Mouse (Mus musculus): ENCODE data around the gene Coro2b.

Coro2b gene

GRCm38 (mm10) chr9:62539251-62539711, 2.4 kb upstream of the Coro2b start:
- DNase-seq (ENCODE audit: low spot score): no peak

DNA sequence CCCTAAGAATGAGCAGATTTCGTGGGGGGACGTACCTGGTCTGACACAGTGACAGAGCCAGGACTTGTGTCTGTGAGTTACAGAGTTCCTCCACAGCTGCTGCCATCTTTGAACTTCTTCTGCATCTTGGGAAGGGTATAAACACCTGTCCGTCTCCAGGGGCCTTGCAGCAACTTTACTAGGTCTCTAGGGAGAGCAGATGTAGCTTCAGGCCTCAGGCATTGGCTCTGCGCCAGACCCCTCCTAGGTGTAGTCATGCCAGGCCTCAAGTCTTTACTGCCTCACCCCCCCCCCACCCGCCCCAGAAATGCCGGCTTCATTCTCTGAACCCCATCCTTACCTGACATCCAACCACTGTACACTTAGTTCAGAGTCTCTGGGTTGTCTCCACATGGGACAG, 1.1 kb upstream of the Coro2b start:
- DNase-seq (ENCODE audit: low spot score): no peak

GRCm38 (mm10) chr9:62536119-62536654, 657 bp downstream of the Coro2b start:
- DNase-seq (ENCODE audit: low spot score): no peak

GRCm38 (mm10) chr9:62535566-62535965, 1.3 kb downstream of the Coro2b start:
- no peak for DNase-seq (ENCODE audit: low spot score)

- no peak for DNase-seq (ENCODE audit: low spot score)
Measured at GRCm38 (mm10) chr9:62534691-62535090, 2.2 kb downstream of the Coro2b start.

GRCm38 (mm10) chr9:62534158-62534557, 2.7 kb downstream of the Coro2b start:
- no peak for DNase-seq (ENCODE audit: low spot score)

GRCm38 (mm10) chr9:62532876-62533275, 4.0 kb downstream of the Coro2b start:
- no peak for DNase-seq (ENCODE audit: low spot score)

GRCm38 (mm10) chr9:62531459-62532275, 5.2 kb downstream of the Coro2b start:
- no peak for DNase-seq (ENCODE audit: low spot score)

DNA sequence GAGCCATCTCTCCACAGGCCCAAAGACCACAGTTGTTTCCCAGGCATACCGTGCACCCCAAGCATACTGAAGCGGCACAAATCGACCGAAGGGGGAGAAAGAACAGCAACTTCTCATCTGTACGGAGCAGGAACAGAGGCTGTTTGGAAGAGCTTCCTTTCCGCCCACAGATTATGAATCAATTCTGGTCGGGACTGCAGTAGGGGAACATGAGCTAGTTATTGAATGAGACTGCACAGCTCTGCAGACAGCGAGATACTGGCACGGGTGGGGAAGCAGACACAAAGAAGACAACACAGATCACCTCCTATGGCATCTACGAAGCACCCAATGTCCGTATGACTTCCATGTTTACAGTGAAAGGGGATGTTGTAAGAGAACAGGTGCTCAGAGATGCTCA, 8.3 kb downstream of the Coro2b start:
- no peak for DNase-seq (ENCODE audit: low spot score)

GRCm38 (mm10) chr9:62526858-62527257, 10.0 kb downstream of the Coro2b start:
- DNase-seq (ENCODE audit: low spot score): no peak

DNA sequence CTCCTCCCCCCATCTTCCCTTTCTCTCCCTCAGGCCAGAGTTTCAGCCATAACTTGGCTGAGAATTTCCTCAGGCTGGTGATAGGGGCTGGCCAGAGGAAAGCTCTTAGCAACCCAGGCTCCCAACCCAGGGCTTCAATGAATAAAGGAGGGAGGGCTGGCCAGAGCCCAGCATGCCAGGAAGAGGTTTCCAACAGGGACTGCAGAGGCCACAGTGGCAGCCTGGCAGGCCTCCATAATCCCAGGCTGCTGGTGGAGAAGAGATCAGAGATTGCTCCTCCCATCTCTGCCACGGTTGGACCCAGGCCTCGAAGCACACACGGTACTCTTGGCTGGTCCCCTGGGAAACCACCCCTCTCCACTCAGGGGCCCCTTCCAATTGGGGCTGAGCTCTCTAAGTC, 10.4 kb downstream of the Coro2b start:
- no peak for DNase-seq (ENCODE audit: low spot score)

DNA sequence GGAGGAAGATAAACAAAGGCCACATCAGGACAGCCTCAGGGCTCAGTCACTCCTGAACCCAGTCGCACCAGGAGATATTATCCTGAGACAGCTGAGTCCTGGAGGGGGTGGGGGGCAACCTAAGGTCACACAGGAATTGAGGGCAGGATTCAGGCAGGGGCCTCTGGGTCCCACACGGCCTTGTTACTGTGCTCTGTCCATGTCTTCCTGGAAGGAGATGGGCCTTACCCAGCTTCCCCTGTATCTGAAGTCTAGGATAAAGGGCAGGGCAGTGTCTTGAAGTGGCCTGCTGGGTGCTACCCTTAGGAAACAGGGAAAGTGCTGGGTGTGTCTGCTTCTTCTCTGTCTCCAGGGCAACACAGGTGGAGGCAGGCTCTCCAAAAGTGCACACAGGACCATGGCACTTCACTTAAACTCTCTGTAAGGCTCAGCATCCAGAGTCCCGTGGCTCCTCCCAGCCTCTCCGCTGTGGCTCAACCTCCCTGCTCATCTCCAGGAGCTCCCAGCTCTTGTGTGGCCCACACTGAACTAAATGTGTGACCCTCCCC, 12.0 kb downstream of the Coro2b start:
- no peak for DNase-seq (ENCODE audit: low spot score)

- DNase-seq (ENCODE audit: low spot score): no peak
Measured at GRCm38 (mm10) chr9:62522791-62523471, 13.9 kb downstream of the Coro2b start.

DNA sequence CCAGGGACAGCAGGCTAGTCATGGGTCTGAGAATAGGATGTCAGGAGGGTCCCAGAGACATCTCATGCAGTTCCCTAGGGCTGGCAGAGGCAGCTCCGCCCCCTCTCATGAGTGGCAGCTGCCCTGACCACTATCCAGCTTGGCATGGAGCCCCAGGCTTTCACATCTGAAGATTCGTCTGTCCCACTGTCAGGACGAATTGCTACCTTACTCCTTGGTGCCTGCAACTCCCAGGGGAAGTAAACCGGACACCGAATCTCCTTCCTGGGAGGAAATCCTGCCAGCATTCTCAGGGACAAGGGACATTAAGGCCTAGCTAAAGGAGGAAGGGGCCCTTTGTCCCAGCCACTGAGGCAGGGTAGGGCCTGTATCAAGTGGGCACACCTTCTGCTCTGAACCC, 14.6 kb downstream of the Coro2b start:
- DNase-seq (ENCODE audit: low spot score): no peak

DNA sequence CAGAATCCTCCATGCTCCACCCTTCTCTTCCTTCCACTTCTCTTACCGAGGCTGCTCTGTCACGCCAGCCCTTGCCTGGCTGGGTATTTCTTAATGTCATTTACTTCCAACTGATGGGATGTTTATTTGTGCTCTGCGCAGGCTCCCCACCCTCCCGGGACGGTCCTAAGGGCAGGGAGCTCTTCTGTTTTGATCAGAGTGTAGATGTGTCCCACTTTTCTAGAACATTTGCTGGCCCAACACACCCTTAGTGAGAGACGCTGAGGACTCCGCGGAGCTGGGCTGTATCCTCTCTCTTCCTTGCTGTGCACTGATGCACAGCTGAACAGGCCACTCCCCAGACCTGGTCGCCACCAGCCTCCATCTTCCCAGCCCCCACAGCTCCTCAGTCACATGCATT, 15.3 kb downstream of the Coro2b start:
- no peak for DNase-seq (ENCODE audit: low spot score)

- no peak for DNase-seq (ENCODE audit: low spot score)
Measured at GRCm38 (mm10) chr9:62520933-62521332, 15.9 kb downstream of the Coro2b start.

- no peak for DNase-seq (ENCODE audit: low spot score)
Measured at GRCm38 (mm10) chr9:62519787-62520503, 16.9 kb downstream of the Coro2b start.

GRCm38 (mm10) chr9:62519334-62519733, 17.5 kb downstream of the Coro2b start:
- DNase-seq (ENCODE audit: low spot score): no peak

DNA sequence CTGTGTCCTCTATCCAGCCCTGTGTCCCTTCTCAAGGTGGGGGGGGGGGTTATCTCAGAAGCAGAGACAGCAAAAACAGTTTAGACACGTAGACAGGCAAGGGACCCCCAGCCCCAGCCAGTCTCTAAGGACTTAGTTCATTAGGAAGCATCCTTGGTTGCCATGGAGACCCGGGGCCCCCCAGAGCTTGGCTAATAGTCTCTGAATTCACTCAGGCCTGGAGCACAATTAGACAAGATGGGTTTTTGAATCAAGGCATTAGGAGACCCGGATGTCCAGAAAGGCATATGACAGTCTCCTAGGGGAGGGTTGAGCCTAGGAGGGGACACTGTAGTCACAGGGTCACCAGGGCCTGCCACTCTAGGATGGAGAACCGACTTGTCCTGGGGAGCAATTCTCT, 18.3 kb downstream of the Coro2b start:
- no peak for DNase-seq (ENCODE audit: low spot score)

- DNase-seq (ENCODE audit: low spot score): no peak
Measured at GRCm38 (mm10) chr9:62517112-62517957, 19.5 kb downstream of the Coro2b start.

DNA sequence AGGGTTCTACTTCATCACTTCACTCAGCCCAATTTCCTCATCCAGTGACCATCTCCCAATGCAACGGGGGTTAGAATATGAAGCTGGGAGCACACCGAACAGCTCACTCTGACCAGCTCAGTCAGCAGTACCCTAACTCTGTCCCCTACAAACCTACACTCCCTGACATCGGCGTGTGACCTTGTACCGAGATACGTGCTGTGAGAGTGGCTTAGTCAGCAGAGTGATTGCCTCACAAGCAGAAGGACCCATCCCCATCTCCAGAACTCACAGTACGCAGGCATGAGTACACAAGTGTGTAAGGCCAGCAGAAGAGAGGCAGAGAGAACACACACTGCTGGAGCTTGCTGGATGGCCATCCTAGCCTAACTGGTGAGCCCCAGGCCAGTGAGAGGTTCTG, 21.7 kb downstream of the Coro2b start:
- no peak for DNase-seq (ENCODE audit: low spot score)
